Mouse (Mus musculus) CH12.LX (cell line): ENCODE measurements at regions not wholly inside any gene's neighbourhood (a gene's known extent, or its start where the extent isn't known, plus 50 kb on each side); places are given as distances from the start of the nearest gene placed in this dataset.

Experiments used
- CHD1 ChIP-seq: IDR thresholded peaks from 2 replicates; pipeline ENCODE4 v1.6.1; 2012; ENCODE audit warnings: low read depth, low read length, improper control_type of control experiment, inconsistent platforms
- CTCF ChIP-seq, 2 experiments: IDR thresholded peaks in 1 of 2; conservative IDR thresholded peaks in 1 of 2; 2 replicates each; pipeline ENCODE4 v1.5.1; 2011 to 2012; ENCODE audit warnings: low read depth in 2 of 2, low read length in 2 of 2, improper control_type of control experiment in 1 of 2, inconsistent platforms in 1 of 2, mild to moderate bottlenecking in 1 of 2, moderate library complexity in 1 of 2
- ELF1 ChIP-seq: IDR thresholded peaks from 2 replicates; pipeline ENCODE4 v1.6.1; 2014; ENCODE audit warnings: low read depth, mild to moderate bottlenecking, inconsistent platforms, low read length, improper control_type of control experiment
- EP300 ChIP-seq: IDR thresholded peaks from 2 replicates; pipeline ENCODE4 v1.6.1; 2011; ENCODE audit warnings: low read length, improper control_type of control experiment
- HCFC1 ChIP-seq: IDR thresholded peaks from 2 replicates; pipeline ENCODE4 v1.6.1; 2012; ENCODE audit warnings: low read depth, mild to moderate bottlenecking, inconsistent platforms, low read length, improper control_type of control experiment
- KAT2A ChIP-seq: IDR thresholded peaks from 2 replicates; pipeline ENCODE4 v1.6.1; 2012; ENCODE audit warnings: low read length, improper control_type of control experiment, inconsistent platforms; ENCODE audit not compliant: insufficient replicate concordance
- MAX ChIP-seq: IDR thresholded peaks from 2 replicates; pipeline ENCODE4 v1.6.1; 2011; ENCODE audit warnings: low read length, improper control_type of control experiment
- NRF1 ChIP-seq: IDR thresholded peaks from 2 replicates; pipeline ENCODE4 v1.6.1; 2014; ENCODE audit warnings: low read depth, mild to moderate bottlenecking, inconsistent platforms, low read length, improper control_type of control experiment, moderate library complexity
- SMC3 ChIP-seq: IDR thresholded peaks from 2 replicates; pipeline ENCODE4 v1.6.1; 2011; ENCODE audit warnings: low read depth, low read length, improper control_type of control experiment
- USF1 ChIP-seq: IDR thresholded peaks from 2 replicates; pipeline ENCODE4 v1.6.1; 2014; ENCODE audit warnings: low read depth, mild to moderate bottlenecking, inconsistent platforms, low read length, improper control_type of control experiment

GRCm38 (mm10) chr2:148239046-148239445 lies 156.1 kb upstream of the Sstr4 start:
- TF ChIP-seq USF1 (no peak), NRF1 (no peak), EP300 (no peak), ELF1 (no peak), CTCF (conservative IDR thresholded peaks at IDR 0.05 in 1 of 2, IDR thresholded peaks at IDR 0.05 in 1 of 2; ENCODE audit: low read depth in 2 of 2, low read length in 2 of 2) (no peak), HCFC1 (no peak), KAT2A (no peak), CHD1 (no peak), SMC3 (no peak), MAX (no peak)
